Mouse (Mus musculus): ENCODE data around the gene Dnah12. TPM values are rescaled to one million over a fixed set of nuclear protein-coding genes. Genes with fewer than 3 reads are reported as not detected.

Dnah12 gene
- polyA plus RNA-seq, 1 experiment from 2014 or later = 0.19 TPM

Small RNAs within 50 kb of the gene (microRNA-seq; reads per million reads assigned to microRNA genes)
- gene Mir7672 = not detected

Other genes starting within 250 kb of the Dnah12 start
- gene Slmap, start 158.3 kb upstream of the Dnah12 start, polyA plus RNA-seq (2015; fragmentation: Nextera tagmentation; extraction: Ambion mirVana) = 13.4 and 14.8 TPM in 2 replicates
- 17.1 and 21.0 TPM in 2 replicates for gene Dennd6a, start 119.4 kb upstream of the Dnah12 start, polyA plus RNA-seq (2015; fragmentation: Nextera tagmentation; extraction: Ambion mirVana)
- gene Arf4, start 55.2 kb upstream of the Dnah12 start, polyA plus RNA-seq (2015; fragmentation: Nextera tagmentation; extraction: Ambion mirVana) = 502 and 529 TPM in 2 replicates
- gene Pde12, start 23.4 kb upstream of the Dnah12 start, polyA plus RNA-seq (2015; fragmentation: Nextera tagmentation; extraction: Ambion mirVana) = 10.6 and 11.5 TPM in 2 replicates
- gene Asb14, start 201.3 kb downstream of the Dnah12 start, polyA plus RNA-seq (2015; fragmentation: Nextera tagmentation; extraction: Ambion mirVana) = 0.19 TPM in 1 of 2 replicates, not detected in the other